Mouse (Mus musculus) large intestine, adult 2 months (tissue): ENCODE results near the gene Tpx2. TPM values are rescaled to one million over a fixed set of nuclear protein-coding genes. Genes with fewer than 3 reads are reported as not detected.

Experiments
- DNase-seq: peaks from one replicate; pipeline ENCODE4 v3.0.0-alpha.2; 2012; ENCODE audit warnings: low read depth, low spot score
- WGBS: fragments of 180-500 bp; shearing (Covaris S2); methylation state at CpG from one replicate; pipeline ENCODE4 v1.1.7; 2018; 5-methylcytosine and 5-hydroxymethylcytosine counted together
- polyA plus RNA-seq: library from polyadenylated mRNA; depleted of rRNA; stranded (reverse); fragments of >200 nt; gene quantifications from 2 replicates; pipeline ENCODE4 v1.2.3, GENCODE M21; 2012

The Tpx2 gene
- polyA plus RNA-seq, 1 experiment, result 5.0 TPM

- 60% methylated on average over 9 of the region's 9 CpGs for WGBS
Observed at GRCm38 (mm10) chr2:152906274-152907037, 58.7 kb downstream of the Tpx2 start.

DNA sequence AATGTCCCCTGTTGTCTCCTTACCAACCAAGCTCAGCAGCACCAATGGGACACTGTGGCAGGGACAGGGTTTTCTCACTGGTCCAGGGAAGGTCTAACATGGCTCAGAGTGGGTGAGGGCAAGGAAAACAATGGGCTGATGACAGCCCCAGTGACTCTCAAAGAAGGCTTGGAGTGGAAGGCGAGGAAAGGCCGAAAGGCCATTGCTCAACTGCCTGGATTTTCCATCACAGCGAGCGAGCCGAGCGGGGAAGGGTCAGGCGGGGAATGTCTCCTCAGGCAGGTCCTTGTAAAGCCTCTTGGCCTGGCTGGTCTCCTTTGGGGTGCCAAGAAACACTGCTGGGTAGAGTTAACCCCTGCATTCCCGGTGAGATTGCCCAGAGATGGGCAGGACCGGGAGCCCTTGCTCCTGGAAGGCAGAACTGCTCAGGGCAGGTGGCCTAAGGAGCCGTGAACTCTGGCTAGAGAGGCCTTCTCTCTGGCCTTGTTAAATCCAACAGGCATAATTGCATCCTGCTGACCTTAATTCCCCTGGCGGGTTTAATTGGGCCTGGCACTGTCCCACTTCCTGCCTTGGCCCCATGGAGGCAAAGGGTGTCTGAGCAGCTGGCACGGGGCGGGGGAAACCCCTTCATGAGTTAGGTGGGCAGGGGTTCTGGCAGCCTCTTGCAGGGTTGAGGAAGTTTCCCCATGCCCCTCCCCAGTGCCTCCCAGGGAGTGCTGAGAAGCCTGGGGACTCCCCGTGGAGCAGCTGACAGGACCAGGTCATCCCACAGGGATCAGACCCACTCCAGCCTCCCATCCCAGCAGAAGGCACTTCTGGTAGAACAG lies 59.6 kb downstream of the Tpx2 start:
- WGBS, result 39% methylated on average over 14 of the region's 14 CpGs
- peak; percentile 19 for DNase-seq

More at GRCm38 (mm10) chr2:152906274-152907037, 58.7 kb downstream of the Tpx2 start:
- DNase-seq, result no peak

GRCm38 (mm10) chr2:152909848-152910247 lies 62.1 kb downstream of the Tpx2 start:
- no peak for DNase-seq
- 73% methylated on average over 6 of the region's 6 CpGs for WGBS

- no peak for DNase-seq
- WGBS, result 28% methylated on average over 12 of the region's 12 CpGs
Observed at GRCm38 (mm10) chr2:152911031-152911430, 63.3 kb downstream of the Tpx2 start, which contains the start of gene Mylk2. TSS of gene Mylk2 (plus strand) at chr2:152911352.

GRCm38 (mm10) chr2:152911432-152911831 lies 63.7 kb downstream of the Tpx2 start:
- WGBS, result 28% methylated on average over 6 of the region's 6 CpGs
- no peak for DNase-seq

DNA sequence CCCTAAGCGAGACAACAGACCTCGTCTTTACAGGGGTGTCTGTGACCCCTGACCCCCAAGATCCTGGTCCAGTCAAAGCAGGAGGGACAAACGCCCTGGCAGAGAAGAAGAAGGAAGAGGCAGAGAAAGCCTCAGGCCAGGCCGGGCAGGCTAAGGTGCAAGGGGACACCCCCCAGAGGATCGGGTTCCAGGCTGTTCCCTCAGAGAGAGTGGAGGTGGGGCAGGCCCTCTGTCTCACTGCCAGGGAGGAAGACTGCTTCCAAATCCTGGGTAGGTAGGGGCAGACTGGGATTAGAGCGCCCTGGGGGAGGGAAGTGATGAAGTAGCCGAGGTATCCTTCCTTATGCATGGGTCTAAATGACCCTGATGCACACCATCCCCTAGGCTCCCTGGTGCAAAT lies 65.7 kb downstream of the Tpx2 start:
- WGBS, result 40% methylated on average over 7 of the region's 7 CpGs
- DNase-seq, result no peak

- under 1% methylated on average over 18 of the region's 18 CpGs for WGBS
- DNase-seq, result peak; percentile 57
Observed at GRCm38 (mm10) chr2:152914310-152915120, 66.8 kb downstream of the Tpx2 start.

- DNase-seq, result no peak
- 49% methylated on average over 4 of the region's 4 CpGs for WGBS
Observed at GRCm38 (mm10) chr2:152915453-152915852, 67.7 kb downstream of the Tpx2 start.

DNA sequence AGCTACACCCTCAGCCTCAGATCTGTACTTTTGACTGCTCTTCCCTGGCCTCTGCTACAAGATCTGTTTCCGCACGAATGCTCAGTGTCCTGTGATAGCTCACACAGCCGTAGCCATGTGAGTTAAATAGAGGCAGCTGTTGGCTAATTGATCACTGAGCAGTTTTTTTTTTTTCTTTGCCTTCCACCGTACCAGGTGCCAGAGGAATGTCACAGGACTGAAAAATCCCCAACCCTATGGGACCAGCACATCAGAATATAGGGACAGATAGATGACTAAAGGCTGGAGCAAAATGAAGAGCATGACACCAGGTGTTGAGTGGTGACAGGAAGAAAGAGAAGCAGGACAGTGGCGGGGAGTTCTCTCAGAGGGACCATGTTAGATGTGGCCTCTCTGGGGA lies 68.3 kb downstream of the Tpx2 start:
- no peak for DNase-seq
- WGBS, result 62% methylated on average over 5 of the region's 5 CpGs

GRCm38 (mm10) chr2:152917671-152918070 lies 69.9 kb downstream of the Tpx2 start:
- no peak for DNase-seq
- 51% methylated on average over 9 of the region's 9 CpGs for WGBS

DNA sequence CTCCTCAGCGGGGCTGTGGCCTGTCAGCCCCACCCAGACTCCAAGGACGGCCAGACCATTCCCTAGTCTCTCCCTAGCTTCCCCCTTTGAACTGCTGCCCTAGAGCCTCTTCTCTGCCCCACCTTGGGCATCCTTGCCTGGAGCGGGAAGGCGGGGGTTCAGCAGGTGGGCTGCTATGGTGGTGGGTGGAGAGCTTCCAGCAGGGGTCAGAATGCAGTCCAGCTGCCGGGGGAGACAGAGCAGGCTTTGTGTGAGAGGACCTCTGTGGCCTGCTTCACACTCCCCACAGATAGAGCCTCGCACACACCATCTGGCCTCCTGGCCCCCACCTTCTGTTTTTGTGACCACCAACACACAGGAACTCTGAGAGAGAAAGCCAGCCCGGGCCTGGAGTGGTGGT lies 74.6 kb downstream of the Tpx2 start:
- 50% methylated on average over 7 of the region's 7 CpGs for whole genome bisulfite sequencing

GRCm38 (mm10) chr2:152923621-152924020 lies 75.9 kb downstream of the Tpx2 start:
- DNase-seq, result no peak
- WGBS, result 74% methylated on average over 3 of the region's 3 CpGs

More for the DNA sequence above, 74.6 kb downstream of the Tpx2 start:
- no peak for DNase-seq

GRCm38 (mm10) chr2:152924128-152924527 lies 76.4 kb downstream of the Tpx2 start:
- WGBS, result 55% methylated on average over 8 of the region's 8 CpGs
- no peak for DNase-seq

- no peak for DNase-seq
- 63% methylated on average over 5 of the region's 5 CpGs for WGBS
Observed at GRCm38 (mm10) chr2:152924543-152924942, 76.8 kb downstream of the Tpx2 start.

DNA sequence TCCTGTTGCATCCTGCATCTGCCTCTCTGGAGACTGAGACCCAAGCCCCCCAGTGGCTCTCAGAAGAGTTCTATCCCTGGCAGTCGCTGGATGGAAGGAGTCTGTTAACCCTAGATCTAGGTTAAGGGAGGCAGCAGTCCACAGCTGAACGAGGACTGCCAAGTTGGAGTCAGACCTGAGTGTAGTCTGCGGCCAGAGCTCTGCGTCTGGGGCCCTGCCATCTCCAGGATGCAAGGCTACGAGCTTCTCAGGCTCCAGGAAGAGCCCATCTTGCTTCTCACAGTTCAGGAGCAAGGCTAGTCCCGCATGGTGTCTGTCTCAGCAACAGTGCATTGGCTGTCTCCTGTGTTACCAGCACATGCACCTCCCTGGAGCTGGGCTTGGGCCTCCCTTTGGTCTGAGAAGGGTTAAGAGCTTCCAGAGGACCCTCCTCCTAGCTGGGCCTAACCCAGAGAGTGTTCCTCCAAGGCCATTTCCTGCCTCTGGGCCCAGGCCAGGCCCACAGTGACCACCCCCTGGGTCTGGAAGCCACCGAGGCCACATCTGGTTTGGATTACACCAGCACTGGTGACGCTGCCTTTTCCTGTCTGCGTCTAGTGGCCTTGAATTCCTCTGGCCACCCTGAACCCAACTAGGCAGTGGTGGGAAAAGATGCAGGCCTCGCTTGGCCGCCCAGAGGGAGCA lies 77.6 kb downstream of the Tpx2 start:
- WGBS, result 53% methylated on average over 11 of the region's 11 CpGs
- no peak for DNase-seq

GRCm38 (mm10) chr2:152926896-152927295 lies 79.1 kb downstream of the Tpx2 start:
- no peak for DNase-seq
- 78% methylated on average over 9 of the region's 9 CpGs for WGBS

DNA sequence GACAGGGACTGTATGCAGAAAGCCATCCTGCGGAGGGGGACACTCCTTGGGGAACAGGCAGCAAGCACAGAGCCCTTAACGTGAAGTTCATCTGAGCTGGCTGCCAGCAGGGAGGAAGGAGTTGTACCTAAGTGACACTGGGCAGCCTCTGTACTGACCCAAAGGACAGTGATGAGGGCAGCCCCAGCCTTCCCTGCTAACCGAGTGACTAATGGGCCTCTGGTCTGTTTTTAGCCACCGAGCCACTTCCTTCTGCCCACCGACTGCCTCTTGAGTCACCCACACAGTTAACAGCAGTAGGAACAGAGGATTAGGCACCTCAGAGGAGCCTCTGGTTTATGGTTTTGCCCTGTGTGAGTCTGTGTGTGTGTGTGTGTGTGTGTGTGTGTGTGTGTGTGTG lies 79.6 kb downstream of the Tpx2 start:
- DNase-seq, result no peak
- 50% methylated on average over 5 of the region's 5 CpGs for WGBS

- WGBS, result 64% methylated on average over 14 of the region's 14 CpGs
- DNase-seq, result no peak
Observed at GRCm38 (mm10) chr2:152928219-152928987, 80.6 kb downstream of the Tpx2 start.

GRCm38 (mm10) chr2:152928988-152929370 lies 81.2 kb downstream of the Tpx2 start:
- WGBS, result 55% methylated on average over 3 of the region's 3 CpGs
- DNase-seq, result no peak
